Mouse (Mus musculus) cortical plate, adult 2 months (tissue): ENCODE data around the gene Ntpcr. TPM values are rescaled to one million over a fixed set of nuclear protein-coding genes. Genes with fewer than 3 reads are reported as not detected.

Experiments
- H3K27ac ChIP-seq: fragments of 200-500 bp; 2 replicates; pipeline ENCODE4 v1.5.1; 2012; ENCODE audit warnings: low read length, control low read depth, inconsistent platforms; ENCODE audit not compliant: insufficient read depth
- H3K4me1 ChIP-seq: fragments of 200-500 bp; 2 replicates; pipeline ENCODE4 v1.6.1; 2011; ENCODE audit warnings: low read length; ENCODE audit not compliant: control insufficient read depth, insufficient read depth
- H3K4me3 ChIP-seq: fragments of 200-500 bp; 2 replicates; pipeline ENCODE4 v1.5.1; 2011; ENCODE audit warnings: mild to moderate bottlenecking, low read length, control low read depth; ENCODE audit not compliant: insufficient read depth
- CTCF ChIP-seq: fragments of 200-500 bp; IDR thresholded peaks from 2 replicates; pipeline ENCODE4 v1.5.1; 2011; ENCODE audit warnings: mild to moderate bottlenecking, control low read depth, low read length; ENCODE audit not compliant: insufficient read depth; ENCODE audit errors: extremely low read depth
- POLR2A ChIP-seq: fragments of 200-500 bp; IDR thresholded peaks from 2 replicates; pipeline ENCODE4 v1.6.1; 2011; ENCODE audit warnings: mild to moderate bottlenecking, low read length, control low read depth; ENCODE audit not compliant: insufficient read depth; ENCODE audit errors: extremely low read depth
- polyA plus RNA-seq: library from polyadenylated mRNA; depleted of rRNA; stranded (reverse); fragments of >200 nt; gene quantifications from 2 replicates; pipeline ENCODE4 v1.2.3, GENCODE M21; 2012

The Ntpcr gene
- polyA plus RNA-seq, 1 experiment, result 58.5 TPM

- Histone ChIP-seq H3K4me3 (no peak overlapping the region), H3K4me1 (no peaks in the 10 kb centered on the region), H3K27ac (no peak overlapping the region)
- no peak for TF ChIP-seq CTCF
- no peak for TF ChIP-seq POLR2A
These were observed 7.1 kb upstream of the Ntpcr start for GRCm38 (mm10) chr8:125722675-125723074.

DNA sequence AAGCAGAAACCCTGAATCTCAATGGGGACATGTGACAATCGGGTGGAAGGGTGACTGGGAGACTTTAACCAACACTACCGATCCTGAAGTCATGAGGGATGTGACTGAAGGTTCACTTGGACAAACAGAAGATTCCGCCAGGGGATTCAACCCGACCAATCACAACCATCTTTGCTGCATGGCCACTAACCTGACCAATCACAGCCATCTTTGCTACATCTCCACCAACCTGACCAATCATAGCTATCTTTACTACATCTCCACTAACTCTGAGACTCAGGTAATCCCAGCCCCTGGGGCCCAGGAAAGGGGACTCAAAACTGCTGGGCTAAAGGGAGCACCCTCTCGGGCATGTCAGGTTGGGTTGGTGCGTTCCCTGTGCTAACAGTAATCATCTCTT lies 6.3 kb upstream of the Ntpcr start:
- TF ChIP-seq POLR2A (no peak), CTCF (no peak)
- no peak overlapping the region for H3K4me3 ChIP-seq
- H3K27ac ChIP-seq, result no peak overlapping the region
- H3K4me1 ChIP-seq, result no peaks in the 10 kb centered on the region

DNA sequence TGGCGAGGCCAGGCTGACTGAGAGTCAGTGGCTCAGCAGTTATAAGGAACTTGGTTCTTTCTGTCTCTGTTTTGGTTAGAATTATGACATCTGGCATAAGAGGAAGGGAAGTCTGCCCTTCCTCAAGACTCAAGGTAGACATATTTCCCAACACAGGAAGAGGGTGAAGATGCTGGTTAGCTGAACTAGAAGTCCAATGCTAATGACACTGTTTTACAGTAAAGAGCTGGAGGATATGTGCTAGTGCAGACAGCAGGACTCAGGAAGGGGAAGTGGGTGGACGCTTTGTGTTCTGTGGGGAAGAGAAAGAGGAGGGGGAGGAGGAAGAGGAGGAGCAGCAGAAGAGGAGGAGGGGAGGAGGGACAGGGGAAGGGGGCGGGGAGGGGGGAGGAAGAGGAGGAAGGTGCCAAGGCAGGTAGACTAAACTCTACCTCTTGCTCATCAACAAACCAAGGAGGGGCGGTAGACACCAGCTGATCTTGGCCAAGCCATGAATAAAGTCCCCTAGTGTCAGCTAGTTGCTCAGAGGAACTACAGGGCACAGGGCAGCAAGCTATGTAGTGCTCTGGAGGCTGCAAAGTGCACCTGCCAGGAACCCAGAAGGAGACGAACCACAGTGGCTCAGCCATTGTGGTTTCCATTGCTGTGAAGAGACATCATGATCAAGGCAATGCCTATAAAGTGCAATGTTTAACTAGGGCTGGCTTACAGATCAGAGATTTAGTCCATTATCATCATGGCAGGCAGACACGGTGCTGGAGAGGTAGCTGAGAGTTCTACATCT lies 4.5 kb upstream of the Ntpcr start:
- no peak for TF ChIP-seq POLR2A
- Histone ChIP-seq H3K4me1 (no peaks in the 10 kb centered on the region), H3K27ac (no peak overlapping the region), H3K4me3 (no peak overlapping the region)

DNA sequence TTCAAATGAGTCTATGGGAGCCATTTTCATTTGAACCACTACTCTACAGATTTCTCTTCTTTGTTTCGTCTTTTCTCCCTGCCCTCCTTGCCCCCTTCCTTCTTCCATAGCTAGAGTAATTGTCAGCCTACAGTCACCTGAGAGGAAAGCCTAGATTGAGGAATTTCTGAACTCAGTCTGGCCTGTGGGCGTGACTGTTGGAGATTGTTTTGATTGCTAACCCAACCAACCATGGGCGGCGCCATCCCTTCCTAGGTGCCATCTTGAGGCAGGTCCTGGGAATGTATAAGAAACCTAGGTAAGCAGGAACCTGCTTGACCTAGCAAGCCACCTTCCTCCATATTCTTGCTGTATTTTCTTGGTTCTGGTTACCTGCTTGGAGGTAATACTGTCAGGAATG lies 3.6 kb upstream of the Ntpcr start:
- TF ChIP-seq POLR2A (no peak), CTCF (no peak)
- Histone ChIP-seq H3K4me3 (no peak overlapping the region), H3K4me1 (no peaks in the 10 kb centered on the region), H3K27ac (no peak overlapping the region)

DNA sequence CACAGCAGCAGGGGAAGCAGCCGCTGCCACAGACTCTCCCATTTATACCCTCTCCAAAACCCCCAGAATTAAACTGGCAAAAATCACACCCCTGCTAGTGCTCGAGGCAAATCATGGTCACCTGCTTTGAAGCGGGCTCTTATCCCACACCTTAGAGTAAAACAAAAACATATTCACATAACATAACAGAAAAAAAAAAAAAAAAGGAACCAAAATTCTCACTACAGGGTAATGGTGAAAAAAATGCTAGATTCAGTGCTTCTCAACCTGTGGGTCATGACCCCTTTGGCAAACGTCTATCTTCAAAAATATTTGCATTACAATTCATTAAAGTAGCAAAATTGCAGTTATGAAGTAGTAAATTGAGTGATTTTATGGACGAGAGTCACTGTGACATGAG lies 2.8 kb upstream of the Ntpcr start:
- no peak for TF ChIP-seq CTCF
- no peak for TF ChIP-seq POLR2A
- no peak overlapping the region for H3K27ac ChIP-seq
- H3K4me1 ChIP-seq, result no peaks in the 10 kb centered on the region

GRCm38 (mm10) chr8:125727797-125728196 lies 2.0 kb upstream of the Ntpcr start:
- no peak for TF ChIP-seq CTCF
- TF ChIP-seq POLR2A, result no peak
- Histone ChIP-seq H3K4me3 (no peak overlapping the region), H3K27ac (no peak overlapping the region), H3K4me1 (no peaks in the 10 kb centered on the region)

More for the DNA sequence above, 2.8 kb upstream of the Ntpcr start:
- H3K4me3 ChIP-seq, result no peak overlapping the region

GRCm38 (mm10) chr8:125733964-125734956 lies 4.5 kb downstream of the Ntpcr start:
- Histone ChIP-seq H3K27ac (peak overlapping the region; percentile 52), H3K4me3 (peak overlapping the region; percentile 77), H3K4me1 (peaks cover 2% of the 10 kb centered on the region)
- peak; percentile 64; the same call in 1 of the 2 replicates for TF ChIP-seq POLR2A
- TF ChIP-seq CTCF, result no peak

- no peak overlapping the region for H3K4me3 ChIP-seq
- no peak for TF ChIP-seq CTCF
- TF ChIP-seq POLR2A, result no peak
- no peaks in the 10 kb centered on the region for H3K4me1 ChIP-seq
- no peak overlapping the region for H3K27ac ChIP-seq
These were observed 9.2 kb downstream of the Ntpcr start for GRCm38 (mm10) chr8:125738956-125739355.

DNA sequence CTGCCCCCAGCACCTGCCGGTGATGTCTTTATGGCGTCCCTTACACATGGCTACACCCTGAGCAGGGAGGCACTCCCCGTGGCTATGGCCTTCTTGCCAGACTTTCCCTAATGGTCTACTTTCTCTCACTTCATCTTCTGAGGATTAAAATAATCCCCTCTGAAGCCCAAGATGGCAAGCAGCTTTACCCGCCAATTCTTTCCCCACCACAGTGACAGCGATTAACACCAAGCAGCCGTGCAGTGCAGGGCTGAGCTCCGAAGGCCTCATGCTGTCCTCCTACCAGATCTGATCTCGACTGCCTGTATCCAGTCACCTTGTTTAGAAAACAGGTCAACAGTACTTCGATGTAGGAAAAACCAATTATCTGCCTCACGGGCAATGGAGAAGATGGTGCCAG lies 10.9 kb downstream of the Ntpcr start:
- no peak for TF ChIP-seq CTCF
- TF ChIP-seq POLR2A, result no peak

DNA sequence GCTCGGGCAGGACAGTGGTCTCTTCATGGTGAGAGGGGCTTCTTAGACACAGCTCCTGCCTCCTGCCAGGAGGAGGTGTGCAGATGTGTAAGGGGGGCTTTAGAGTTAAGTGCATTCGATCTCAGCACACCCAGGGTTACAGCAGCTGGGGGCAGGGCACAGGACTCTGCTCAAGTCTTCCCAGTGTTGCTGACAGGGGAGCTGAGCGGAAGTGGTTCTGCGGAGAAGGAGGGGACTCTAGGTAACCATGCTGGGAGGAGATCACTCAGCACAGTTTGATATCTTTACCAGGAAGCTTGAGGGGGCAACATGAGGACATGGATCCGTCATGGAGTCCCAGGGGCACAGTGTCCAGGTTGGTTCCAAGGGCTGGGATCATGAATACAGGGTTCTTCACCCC lies 11.6 kb downstream of the Ntpcr start:
- Histone ChIP-seq H3K27ac (no peak overlapping the region), H3K4me3 (no peak overlapping the region), H3K4me1 (no peaks in the 10 kb centered on the region)
- TF ChIP-seq CTCF (no peak), POLR2A (no peak)

More for the DNA sequence above, 10.9 kb downstream of the Ntpcr start:
- Histone ChIP-seq H3K4me3 (no peak overlapping the region), H3K4me1 (no peaks in the 10 kb centered on the region), H3K27ac (no peak overlapping the region)
